Mouse (Mus musculus): Measurements from ENCODE around the gene Hrnr. TPM values are rescaled to one million over a fixed set of nuclear protein-coding genes. Genes with fewer than 3 reads are reported as not detected.

Gene Hrnr
- polyA plus RNA-seq (2012; rRNA removed): not detected in 2 replicates

GRCm38 (mm10) chr3:93319449-93319848 is at the start of gene Hrnr:
TSS of gene Hrnr (plus strand) at chr3:93319749.
- DNase-seq (ENCODE audit: low read depth): no peak

DNA sequence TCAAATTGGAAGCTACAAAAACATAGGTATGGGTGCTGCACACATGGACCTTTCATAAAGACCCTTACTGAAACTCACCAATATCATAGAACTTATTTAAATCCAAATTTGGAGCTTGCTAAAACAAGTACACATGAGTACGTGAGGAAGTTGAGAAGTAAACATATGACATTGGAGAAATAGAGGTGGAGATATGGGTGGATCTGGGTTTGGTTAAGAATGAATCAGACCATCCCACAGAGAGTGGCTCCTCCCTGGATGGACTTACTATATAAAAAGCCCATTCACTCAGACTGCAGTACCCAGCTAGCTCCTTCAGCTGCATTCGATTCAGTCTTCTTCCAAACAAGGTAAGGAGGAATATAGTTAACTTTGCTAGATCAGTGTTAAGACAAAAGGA is 46.3 kb upstream of the Hrnr start, which contains the start of gene Flg:
Gene Flg (plus strand): TSS at position 301 of the 400 bp plus-strand sequence.
- DNase-seq (ENCODE audit: low read depth): no peak

- DNase-seq (ENCODE audit: low read depth): no peak
Observed at GRCm38 (mm10) chr3:93297542-93297941, 22.0 kb upstream of the Hrnr start.

DNA sequence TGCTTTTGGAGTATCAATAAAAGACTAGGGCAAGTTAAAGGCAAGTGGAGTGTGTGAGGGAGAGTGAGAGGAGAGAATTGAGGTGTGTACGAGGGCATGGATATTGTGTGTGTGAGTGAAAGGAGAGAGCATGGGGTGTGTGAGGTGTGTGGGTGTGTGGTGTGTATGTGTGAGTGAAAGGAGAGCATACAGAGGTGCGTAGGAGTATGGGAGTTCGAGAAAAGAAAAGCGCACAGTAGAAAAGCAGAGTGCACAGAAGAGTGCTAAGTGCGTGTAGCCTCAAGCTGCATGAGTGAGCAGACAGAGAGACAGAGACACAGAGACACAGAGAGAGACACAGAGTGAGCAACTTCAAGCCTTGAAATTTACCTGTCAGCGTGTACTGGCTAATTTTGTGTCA is 19.7 kb upstream of the Hrnr start:
- no peak for DNase-seq (ENCODE audit: low read depth)

DNA sequence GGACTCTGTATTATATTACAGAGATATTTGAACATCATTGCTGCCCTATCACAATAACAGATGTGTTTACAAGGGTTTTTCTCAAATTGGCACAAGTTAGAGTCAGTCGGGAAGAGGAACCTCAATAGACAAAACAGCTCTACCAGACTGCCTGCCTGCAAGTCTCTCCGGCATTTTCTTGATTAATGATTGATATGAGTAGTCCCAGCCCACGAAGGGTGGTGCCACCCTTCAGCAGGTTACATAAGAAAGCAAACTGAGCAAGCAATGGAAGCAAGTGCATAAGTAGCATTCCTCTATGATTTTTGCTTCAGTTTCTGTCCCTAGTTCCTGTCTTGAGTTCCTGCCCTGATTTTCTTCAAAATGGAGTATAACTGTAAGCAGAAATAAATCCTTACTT is 17.7 kb upstream of the Hrnr start:
- no peak for DNase-seq (ENCODE audit: low read depth)

- no peak for DNase-seq (ENCODE audit: low read depth)
Observed at GRCm38 (mm10) chr3:93306142-93306541, 13.4 kb upstream of the Hrnr start.

DNA sequence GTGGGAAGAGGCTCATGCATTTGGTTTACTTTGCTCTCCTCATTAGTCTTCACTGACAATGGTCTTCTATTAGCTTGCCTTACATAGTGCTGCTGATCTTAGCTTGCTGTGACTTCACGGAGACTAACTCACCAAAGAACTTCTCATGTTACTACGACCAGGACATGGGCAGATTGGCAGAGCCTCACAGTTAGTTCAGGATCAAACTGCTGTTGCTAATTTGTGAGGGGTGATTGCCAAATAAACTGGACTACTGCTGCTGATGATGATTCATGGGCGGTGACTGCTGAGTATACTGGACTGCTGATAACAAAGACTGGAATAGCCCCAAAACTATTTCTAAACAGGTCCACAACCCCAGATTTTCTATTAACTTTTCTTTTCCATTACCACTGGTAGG is 8.2 kb upstream of the Hrnr start:
- no peak for DNase-seq (ENCODE audit: low read depth)

- no peak for DNase-seq (ENCODE audit: low read depth)
Observed at GRCm38 (mm10) chr3:93314388-93314787, 5.2 kb upstream of the Hrnr start.

- DNase-seq (ENCODE audit: low read depth): no peak
Observed at GRCm38 (mm10) chr3:93337749-93338148, 18.2 kb downstream of the Hrnr start.

DNA sequence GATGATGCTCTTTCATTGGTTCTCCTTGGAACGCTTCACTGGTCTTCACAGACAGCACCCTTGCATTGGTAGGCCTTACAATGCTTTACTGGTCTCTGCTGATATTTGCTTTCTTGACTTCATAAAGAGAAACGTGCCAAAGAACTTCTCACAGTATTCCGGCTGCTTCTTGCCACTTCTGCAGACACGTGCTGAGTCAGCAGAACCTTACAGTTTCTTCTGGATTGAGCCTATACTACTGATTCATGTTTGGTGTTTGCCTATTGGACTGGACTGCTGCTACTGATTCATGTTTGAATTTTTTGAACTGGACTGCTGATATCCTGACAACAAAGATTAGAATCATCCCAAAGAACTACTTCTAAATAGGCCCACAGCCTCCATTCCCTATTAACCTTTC is 20.5 kb downstream of the Hrnr start:
- no peak for DNase-seq (ENCODE audit: low read depth)

- DNase-seq (ENCODE audit: low read depth): no peak
Observed at GRCm38 (mm10) chr3:93346896-93347295, 27.3 kb downstream of the Hrnr start.

DNA sequence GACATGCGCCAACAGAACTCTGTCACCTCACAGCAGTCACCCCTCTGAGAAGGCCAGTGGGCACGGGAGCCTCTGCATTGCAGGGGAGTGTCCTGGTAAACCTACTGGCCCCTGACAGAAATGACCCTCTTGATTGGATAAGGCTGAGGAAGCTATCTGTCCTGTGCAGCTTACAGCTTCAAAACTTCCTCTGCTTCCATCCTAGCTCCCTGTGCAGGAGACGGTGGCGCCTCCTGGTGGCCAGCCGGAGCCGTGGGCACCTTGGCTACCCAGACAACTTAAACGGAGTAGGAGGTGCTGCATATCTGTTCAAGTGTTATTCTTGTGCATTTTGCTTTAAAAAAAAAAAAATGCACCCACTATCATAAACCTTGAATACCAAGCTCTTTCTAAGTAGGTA is 40.5 kb downstream of the Hrnr start:
- no peak for DNase-seq (ENCODE audit: low read depth)

GRCm38 (mm10) chr3:93361933-93362574 is 42.5 kb downstream of the Hrnr start:
- DNase-seq (ENCODE audit: low read depth): no peak

DNA sequence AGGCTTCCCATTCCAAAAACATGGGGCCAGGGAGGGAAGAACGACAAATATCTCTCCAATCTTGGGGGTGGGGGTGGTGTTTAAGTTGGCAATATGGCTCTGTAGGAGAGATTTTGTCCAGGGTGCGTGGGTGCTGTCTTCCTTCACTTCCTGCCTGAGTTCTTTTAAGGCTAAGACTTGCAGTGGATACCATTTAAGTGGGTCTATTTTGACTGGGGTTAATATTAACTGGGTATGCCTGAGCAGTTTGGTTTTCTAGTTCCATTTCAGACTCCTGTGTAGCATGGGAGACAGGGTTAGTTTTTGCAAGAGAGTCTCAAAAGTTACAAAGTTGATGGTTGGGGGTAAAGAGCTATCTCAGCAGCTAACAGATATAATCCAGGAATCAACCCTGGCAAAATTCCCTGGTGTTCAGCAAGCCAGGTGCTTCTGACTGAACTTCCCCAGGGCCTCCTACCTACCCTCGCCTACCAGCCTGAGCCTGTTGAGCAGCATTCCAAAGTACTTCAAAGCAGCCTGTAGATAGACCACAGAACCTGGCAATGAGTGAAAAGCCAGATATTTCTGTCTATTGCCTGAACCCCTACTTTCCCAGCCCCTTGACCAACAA is 47.5 kb downstream of the Hrnr start:
- DNase-seq (ENCODE audit: low read depth): peak; percentile 68

DNA sequence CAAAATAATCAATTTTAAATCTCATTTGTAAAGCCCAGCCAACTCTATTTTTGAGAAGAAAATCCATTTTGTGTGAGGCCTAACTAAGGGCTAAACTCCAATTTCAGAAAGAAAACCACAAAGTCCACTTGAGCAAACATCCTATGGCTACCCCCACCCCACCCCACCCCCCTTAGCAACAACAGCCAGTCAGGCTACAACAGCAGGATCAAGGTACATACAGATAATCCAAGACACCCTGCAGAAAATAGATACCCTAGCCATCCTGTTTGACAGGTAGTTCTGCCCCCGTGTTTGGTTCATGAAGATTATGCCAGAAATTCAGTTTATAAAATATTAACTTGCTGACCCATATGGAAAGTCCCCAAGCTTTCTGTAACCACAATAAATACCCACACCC is 48.6 kb downstream of the Hrnr start:
- no peak for DNase-seq (ENCODE audit: low read depth)

DNA sequence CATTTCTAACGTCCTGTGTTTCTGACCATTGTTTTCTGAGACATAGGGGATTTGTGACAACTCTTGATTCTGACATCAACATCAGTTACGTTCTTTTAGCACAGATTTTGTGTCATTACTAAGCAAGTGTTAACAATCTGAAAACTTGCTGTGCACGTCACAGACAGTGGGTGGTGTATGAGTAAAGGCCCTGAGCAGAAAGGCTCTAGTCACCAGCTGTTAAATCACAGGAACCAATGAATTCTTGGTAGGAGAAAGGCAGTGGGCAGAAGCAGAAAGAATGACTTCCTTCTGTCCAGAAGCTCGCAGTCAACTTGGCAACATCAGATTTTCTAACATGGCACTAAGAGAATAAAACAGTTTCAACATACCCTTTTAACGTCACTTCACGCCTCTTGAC is 53.9 kb downstream of the Hrnr start:
- no peak for DNase-seq (ENCODE audit: low read depth)

GRCm38 (mm10) chr3:93375196-93375595 is 55.6 kb downstream of the Hrnr start:
- DNase-seq (ENCODE audit: low read depth): no peak

DNA sequence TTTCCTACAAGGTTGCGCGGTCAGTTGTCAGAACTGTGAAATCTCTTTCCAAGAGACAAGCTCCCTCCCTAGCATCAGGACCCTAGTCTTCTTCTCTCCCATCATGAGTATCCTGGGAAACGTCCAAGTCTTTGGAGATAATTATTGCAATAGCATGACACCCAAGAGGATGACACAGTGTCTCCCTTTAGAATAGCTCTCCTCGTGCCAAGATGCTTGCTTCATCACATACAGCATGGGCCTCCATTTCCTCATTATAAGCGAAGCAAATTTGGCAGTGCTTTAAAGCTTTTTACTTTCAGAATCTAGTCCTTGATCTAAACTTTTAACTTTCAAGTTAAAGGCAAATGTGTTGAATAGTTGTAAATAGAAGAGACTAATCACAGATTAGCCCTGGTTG is 56.1 kb downstream of the Hrnr start:
- peak; percentile 44 for DNase-seq (ENCODE audit: low read depth)

DNA sequence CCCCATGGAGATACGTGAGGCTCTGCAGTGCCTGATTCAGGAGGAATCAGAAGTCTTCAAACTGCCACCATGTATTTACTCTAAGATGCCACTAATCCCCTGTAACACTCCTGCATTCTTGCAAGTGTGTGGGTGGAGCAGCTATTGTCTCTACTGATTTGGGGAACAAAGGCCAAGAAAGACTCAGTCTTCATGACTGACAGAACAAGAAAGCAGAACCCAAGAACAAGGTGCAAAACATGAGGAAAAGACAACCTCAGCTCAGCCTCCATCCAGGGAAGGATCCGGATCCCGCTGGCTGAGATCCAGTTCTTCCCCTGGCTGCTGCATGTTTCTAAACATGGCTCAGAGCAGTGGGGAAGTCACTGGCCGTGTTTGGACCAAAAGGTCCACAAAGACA is 58.6 kb downstream of the Hrnr start:
- DNase-seq (ENCODE audit: low read depth): peak; percentile 24

Other genes starting within 250 kb of the Hrnr start
- not detected in 2 replicates for gene Crnn, start 175.0 kb upstream of the Hrnr start, polyA plus RNA-seq (2012; rRNA removed)
- not detected in 2 replicates for gene Flg2, start 122.5 kb upstream of the Hrnr start, polyA plus RNA-seq (2012; rRNA removed)
- gene Flg, start 46.2 kb upstream of the Hrnr start, polyA plus RNA-seq (2012; rRNA removed): not detected in 2 replicates
- not detected in 2 replicates for gene Rptn, start 74.0 kb downstream of the Hrnr start, polyA plus RNA-seq (2012; rRNA removed)
- 0.50 and 2.1 TPM in 2 replicates for gene Tchh, start 122.6 kb downstream of the Hrnr start, polyA plus RNA-seq (2012; rRNA removed)
- gene Tchhl1, start 149.0 kb downstream of the Hrnr start, polyA plus RNA-seq (2012; rRNA removed): 0.11 and 0.32 TPM in 2 replicates
- gene S100a11, start 200.7 kb downstream of the Hrnr start, polyA plus RNA-seq (2012; rRNA removed): 596 and 600 TPM in 2 replicates
- gene S100a10, start 235.3 kb downstream of the Hrnr start, polyA plus RNA-seq (2012; rRNA removed): 99.9 and 141 TPM in 2 replicates

Data from gonadal fat pad, adult 2 months (tissue).